8 mouse cellular contexts compared by ENCODE assay signal in the genomic region with DNA sequence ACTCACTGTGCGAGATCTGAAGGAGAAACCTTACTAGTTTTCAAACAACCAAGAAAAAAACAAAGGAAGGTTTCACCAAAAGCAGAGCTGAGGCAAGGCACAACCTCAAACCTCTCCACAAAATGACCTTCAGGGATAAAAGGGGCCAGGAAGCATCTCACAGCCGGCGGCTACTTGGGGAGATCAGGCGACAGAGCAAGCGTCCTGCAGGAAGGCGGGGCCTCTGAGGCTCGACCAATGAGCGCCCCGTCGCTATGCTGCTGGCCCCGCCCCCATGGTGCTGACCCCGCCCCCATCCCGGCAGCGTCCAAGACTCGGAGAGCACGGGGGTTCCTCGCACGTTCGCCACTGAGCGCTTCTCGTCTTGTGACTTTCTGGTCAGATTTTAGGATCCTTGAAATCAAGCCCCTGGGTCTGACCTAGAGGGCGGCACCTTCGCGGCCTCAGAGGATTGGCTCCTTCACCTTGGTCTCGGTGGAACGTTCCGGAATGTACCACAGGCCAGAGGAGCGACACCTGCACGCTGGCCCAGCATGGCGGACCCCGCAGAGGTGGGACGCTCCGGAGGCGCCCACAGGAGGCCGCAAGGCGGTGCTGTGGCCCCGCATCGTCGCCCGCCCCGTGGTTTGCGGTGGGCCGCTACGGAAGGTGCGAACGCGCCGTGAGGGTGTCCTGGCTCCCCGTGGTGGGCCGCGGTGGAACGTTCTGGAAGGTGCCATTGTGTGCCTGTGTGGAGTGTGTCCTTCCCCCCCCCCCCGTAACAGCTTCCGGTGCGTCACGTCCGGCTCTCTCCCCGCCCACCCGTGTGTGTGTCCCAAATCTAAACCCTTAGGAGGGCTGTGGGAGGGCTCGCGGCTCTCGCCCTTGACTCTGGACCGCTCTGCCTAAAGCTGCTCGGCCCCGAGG. TPM values are rescaled to one million over a fixed set of nuclear protein-coding genes. Genes with fewer than 3 reads are reported as not detected.
A peak's percentile ranks its signal among the peaks of the same experiment; 100 is the strongest.
DNase-seq lines count a peak whose midpoint lies in the region; ATAC-seq and TF ChIP-seq lines count a peak whose summit lies in the region.

A gene (plus strand): TSS at position 326 of the 906 bp plus-strand sequence.

- H3K4me1 ChIP-seq in forebrain, embryonic 10.5 days: peaks cover 29% of the 10 kb centered on the region
- peaks cover 18% of the 10 kb centered on the region for H3K4me1 ChIP-seq in heart, embryonic 15.5 days (replicated peaks)
- peaks cover 27 to 35% of the 10 kb centered on the region in 2 experiments for H3K4me1 ChIP-seq in liver, embryonic 14.5 days (replicated peaks; ENCODE audit: control insufficient read depth in 2 of 2, insufficient read depth in 2 of 2, low read length in 1 of 2)
- peaks cover 6% of the 10 kb centered on the region; the same call in 1 of the 2 replicates for H3K4me1 ChIP-seq in neural tube, embryonic 11.5 days (ENCODE audit: control insufficient read depth, insufficient read depth, low read length)
- no peaks in the 10 kb centered on the region for H3K4me1 ChIP-seq in stomach, postnatal 0 days (replicated peaks; ENCODE audit: control insufficient read depth, insufficient read depth)

- H3K4me3 ChIP-seq in forebrain, embryonic 10.5 days: peak within 1 kb of the TSS; percentile 96
- peak within 1 kb of the TSS; percentile 99 for H3K4me3 ChIP-seq in heart, embryonic 15.5 days
- H3K4me3 ChIP-seq in liver, embryonic 14.5 days (ENCODE audit: insufficient read depth in 1 of 2, low read depth in 2 of 2, low read length in 2 of 2): peak within 1 kb of the TSS; percentile 72 to 84
- H3K4me3 ChIP-seq in neural tube, embryonic 11.5 days (ENCODE audit: low read depth, low read length): peak within 1 kb of the TSS; percentile 95
- peak within 1 kb of the TSS; percentile 90 for H3K4me3 ChIP-seq in stomach, postnatal 0 days (ENCODE audit: low read depth, low read length)

- under 1% methylated on average over 65 of the region's 65 CpGs for WGBS in forebrain, embryonic 10.5 days
- under 1% methylated on average over 61 of the region's 65 CpGs for WGBS in heart, embryonic 15.5 days
- WGBS in liver, embryonic 14.5 days (ENCODE audit: insufficient replicate concordance): under 1% methylated on average over 63 of the region's 65 CpGs
- 0% methylated on average over 60 of the region's 65 CpGs for WGBS in neural tube, embryonic 11.5 days
- WGBS in stomach, postnatal 0 days: under 1% methylated on average over 62 of the region's 65 CpGs

- H3K4me2 ChIP-seq in heart, embryonic 15.5 days: peak within 1 kb of the TSS; percentile 96
- peak within 1 kb of the TSS; percentile 84 for H3K4me2 ChIP-seq in liver, embryonic 14.5 days (ENCODE audit: low read depth)
- peak within 1 kb of the TSS; percentile 86 for H3K4me2 ChIP-seq in neural tube, embryonic 11.5 days (ENCODE audit: low read depth)
- peak within 1 kb of the TSS; percentile 97 for H3K4me2 ChIP-seq in stomach, postnatal 0 days (replicated peaks; ENCODE audit: low read depth)

- peaks cover 37% of the 10 kb centered on the region for H3K36me3 ChIP-seq in forebrain, embryonic 10.5 days (replicated peaks)
- peaks cover 3% of the 10 kb centered on the region; the same call in 1 of the 2 replicates for H3K36me3 ChIP-seq in heart, embryonic 15.5 days
- H3K36me3 ChIP-seq in liver, embryonic 14.5 days (replicated peaks; ENCODE audit: control insufficient read depth, insufficient read depth, low read depth): peaks cover 3% of the 10 kb centered on the region; the same call in 1 of the 2 replicates
- H3K36me3 ChIP-seq in neural tube, embryonic 11.5 days (ENCODE audit: control insufficient read depth, insufficient read depth, low read length): no peaks in the 10 kb centered on the region
- H3K36me3 ChIP-seq in stomach, postnatal 0 days (ENCODE audit: control insufficient read depth, insufficient read depth, low read length): no peaks in the 10 kb centered on the region

- H3K9ac ChIP-seq in heart, embryonic 15.5 days: peak within 1 kb of the TSS; percentile 96
- H3K9ac ChIP-seq in liver, embryonic 14.5 days (replicated peaks): peak within 1 kb of the TSS; percentile 70
- peak within 1 kb of the TSS; percentile 98 for H3K9ac ChIP-seq in neural tube, embryonic 11.5 days (ENCODE audit: low read length)
- H3K9ac ChIP-seq in stomach, postnatal 0 days (ENCODE audit: low read length): peak within 1 kb of the TSS; percentile 97

- no peak; the same call in 1 of the 2 replicates for TF ChIP-seq EP300 in liver, embryonic 14.5 days (IDR thresholded peaks at IDR 0.05; ENCODE audit: low read depth)
- no peak for TF ChIP-seq EP300 in stomach, postnatal 0 days (optimal IDR thresholded peaks at IDR 0.05)

- no peaks in the 10 kb centered on the region for H3K27me3 ChIP-seq in forebrain, embryonic 10.5 days (ENCODE audit: poor library complexity, severe bottlenecking)
- no peaks in the 10 kb centered on the region for H3K27me3 ChIP-seq in heart, embryonic 15.5 days
- H3K27me3 ChIP-seq in liver, embryonic 14.5 days (ENCODE audit: control insufficient read depth, insufficient read depth, low read length): no peaks in the 10 kb centered on the region
- H3K27me3 ChIP-seq in neural tube, embryonic 11.5 days (ENCODE audit: control insufficient read depth, insufficient read depth, low read length): no peaks in the 10 kb centered on the region
- H3K27me3 ChIP-seq in stomach, postnatal 0 days (ENCODE audit: control insufficient read depth, insufficient read depth, low read length): no peaks in the 10 kb centered on the region

- peak; percentile 81 for ATAC-seq in CD4-positive, CD25-positive, alpha-beta regulatory T cell, adult 4 months
- peak; percentile 95 for ATAC-seq in heart, embryonic 15.5 days (replicated peaks; ENCODE audit: insufficient number of reproducible peaks, insufficient read depth, low FRiP score, low read depth)
- peak; percentile 94 for ATAC-seq in liver, embryonic 14.5 days (ENCODE audit: insufficient read depth)
- ATAC-seq in neural tube, embryonic 11.5 days (ENCODE audit: insufficient read depth, low FRiP score, low TSS enrichment): peak; percentile 94
- ATAC-seq in stomach, postnatal 0 days (ENCODE audit: low FRiP score, low TSS enrichment): peak; percentile 95

- H3K9me3 ChIP-seq in forebrain, embryonic 10.5 days: no peaks in the 10 kb centered on the region
- no peaks in the 10 kb centered on the region for H3K9me3 ChIP-seq in heart, embryonic 15.5 days (replicated peaks)
- no peaks in the 10 kb centered on the region for H3K9me3 ChIP-seq in liver, embryonic 14.5 days (ENCODE audit: control insufficient read depth, low read length)
- H3K9me3 ChIP-seq in neural tube, embryonic 11.5 days (ENCODE audit: control insufficient read depth, low read length): no peaks in the 10 kb centered on the region
- H3K9me3 ChIP-seq in stomach, postnatal 0 days (ENCODE audit: control insufficient read depth, low read length): no peaks in the 10 kb centered on the region

- peak within 1 kb of the TSS; percentile 100 for H3K27ac ChIP-seq in forebrain, embryonic 10.5 days
- peak within 1 kb of the TSS; percentile 99 for H3K27ac ChIP-seq in heart, embryonic 15.5 days
- peak within 1 kb of the TSS; percentile 80 for H3K27ac ChIP-seq in liver, embryonic 14.5 days
- peak within 1 kb of the TSS; percentile 99 for H3K27ac ChIP-seq in neural tube, embryonic 11.5 days (ENCODE audit: low read depth, low read length)
- peak within 1 kb of the TSS; percentile 98 for H3K27ac ChIP-seq in stomach, postnatal 0 days (replicated peaks)

- peak; percentile 46 for TF ChIP-seq CTCF in liver, embryonic 14.5 days (IDR thresholded peaks at IDR 0.05; ENCODE audit: low read depth)
- TF ChIP-seq CTCF in stomach, postnatal 0 days (IDR thresholded peaks at IDR 0.05; ENCODE audit: low read depth): peak; percentile 57

- DNase-seq in c-Kit-negative CD71-positive TER-119-positive erythroid progenitor cells, embryonic 14.5 days (ENCODE audit: low read depth, low spot score): peak; percentile 91
- peak; percentile 97 for DNase-seq in forebrain, embryonic 10.5 days (ENCODE audit: extremely low spot score, low spot score)
- peak; percentile 95 to 97 for DNase-seq in kidney, postnatal 25 days
- DNase-seq in liver, embryonic 14.5 days (ENCODE audit: low read depth in 3 of 3, low spot score in 3 of 3): peak; percentile 87 to 91 (median 88)
- peak; percentile 96 for DNase-seq in neural tube, embryonic 11.5 days (ENCODE audit: low spot score)
- DNase-seq in stomach, postnatal 0 days (ENCODE audit: low spot score): peak; percentile 98

RNA-seq across cellular contexts. Expression of the gene that starts here (rescaled TPM):
- polyA plus RNA-seq in CD4-positive, CD25-positive, alpha-beta regulatory T cell, adult 4 months (2017; shearing (Covaris generic)): 1 to 10 TPM; 9.1 to 9.7 TPM
- polyA plus RNA-seq in forebrain, embryonic 10.5 days (2016; fragmentation: Nextera tagmentation; extraction: Ambion mirVana): 10.7 and 12.9 TPM in 2 replicates
- polyA plus RNA-seq in heart, embryonic 15.5 days (2015; fragmentation: Nextera tagmentation; extraction: Ambion mirVana): 5.8 and 6.7 TPM in 2 replicates
- 4.1 and 4.2 TPM in 2 replicates for polyA plus RNA-seq in liver, embryonic 14.5 days (2012; rRNA removed)
- polyA plus RNA-seq in liver, embryonic 14.5 days (2014; fragmentation: Nextera tagmentation; extraction: Ambion mirVana): 6.7 and 7.9 TPM in 2 replicates
- 18.3 and 18.7 TPM in 2 replicates for polyA plus RNA-seq in neural tube, embryonic 11.5 days (2014; fragmentation: Nextera tagmentation; extraction: Ambion mirVana)
- 3.2 and 3.8 TPM in 2 replicates for polyA plus RNA-seq in stomach, postnatal 0 days (2015; fragmentation: Nextera tagmentation; extraction: Ambion mirVana)

Comparison
In these comparisons a context has a peak if more than half of its experiments do, and no peak if none do; other contexts are left out.
1. Peak in every context shown above with its lines: DNase-seq, ATAC-seq, H3K4me3 ChIP-seq and H3K27ac ChIP-seq.